ENCODE assay signal across 9 mouse cellular contexts in genomic region chr8:18388353-18388752, GRCm38 (mm10).
DNase-seq lines count a peak whose midpoint lies in the region; ATAC-seq and TF ChIP-seq lines count a peak whose summit lies in the region.
"Had no signal": no experiment of that assay in that cellular context is flagged by ENCODE, and none has a peak within 500 bp of the region (broad histone marks: within the 10 kb centered on the region; RNA-seq: fewer than 3 reads in every experiment).

No protein-coding gene starts in this region.

- peak; percentile 56 for TF ChIP-seq CTCF in cortical plate, adult 2 months (IDR thresholded peaks at IDR 0.05; ENCODE audit: extremely low read depth, insufficient read depth, low read length)
- peak; percentile 70; the same call in 1 of the 2 replicates for TF ChIP-seq CTCF in olfactory bulb, adult 2 months (IDR thresholded peaks at IDR 0.05; ENCODE audit: insufficient read depth, low read depth, low read length)

- H3K36me3 ChIP-seq in hindbrain, embryonic 12.5 days, result no peaks in the 10 kb centered on the region
- H3K36me3 ChIP-seq: embryonic facial prominence, embryonic 13.5 days had no signal

- H3K4me1 ChIP-seq in cortical plate, adult 2 months (ENCODE audit: control insufficient read depth, insufficient read depth, low read length), result no peaks in the 10 kb centered on the region
- H3K4me1 ChIP-seq in hindbrain, embryonic 12.5 days, result no peaks in the 10 kb centered on the region
- no peaks in the 10 kb centered on the region for H3K4me1 ChIP-seq in olfactory bulb, adult 2 months (ENCODE audit: control insufficient read depth, insufficient read depth, low read length)
- H3K4me1 ChIP-seq: embryonic facial prominence, embryonic 13.5 days had no signal

- no peak overlapping the region for H3K4me2 ChIP-seq in hindbrain, embryonic 12.5 days (replicated peaks)
- H3K4me2 ChIP-seq: embryonic facial prominence, embryonic 13.5 days had no signal

- H3K9me3 ChIP-seq in hindbrain, embryonic 12.5 days (replicated peaks), result no peaks in the 10 kb centered on the region
- H3K9me3 ChIP-seq: embryonic facial prominence, embryonic 13.5 days had no signal

- peak; percentile 23 for DNase-seq in kidney, adult 9 months
- no peak for DNase-seq in kidney, adult 11 months
- DNase-seq in WW6 (ENCODE audit: low read depth, low spot score), result peak; percentile 24
- peak; percentile 44 to 51 for DNase-seq in left cerebral cortex, postnatal 25 days (ENCODE audit: low spot score in 2 of 2)

- no peak overlapping the region for H3K27ac ChIP-seq in cortical plate, adult 2 months (ENCODE audit: insufficient read depth, low read length)
- no peak overlapping the region for H3K27ac ChIP-seq in hindbrain, embryonic 12.5 days
- no peak overlapping the region for H3K27ac ChIP-seq in olfactory bulb, adult 2 months (ENCODE audit: insufficient read depth, low read depth, low read length)
- H3K27ac ChIP-seq: embryonic facial prominence, embryonic 13.5 days had no signal

- H3K9ac ChIP-seq in hindbrain, embryonic 12.5 days, result no peak overlapping the region
- H3K9ac ChIP-seq: embryonic facial prominence, embryonic 13.5 days had no signal

- WGBS in hindbrain, embryonic 12.5 days, result 7% methylated on average over 5 of the region's 5 CpGs
- 5% methylated on average over 5 of the region's 5 CpGs for WGBS in olfactory bulb, adult 2 months

- no peaks in the 10 kb centered on the region for H3K27me3 ChIP-seq in hindbrain, embryonic 12.5 days
- H3K27me3 ChIP-seq: embryonic facial prominence, embryonic 13.5 days had no signal

- TF ChIP-seq POLR2A in cortical plate, adult 2 months (IDR thresholded peaks at IDR 0.05; ENCODE audit: extremely low read depth, insufficient read depth, low read length), result no peak
- TF ChIP-seq POLR2A in olfactory bulb, adult 2 months (IDR thresholded peaks at IDR 0.05; ENCODE audit: insufficient read depth, low read depth, low read length), result no peak

- no peak overlapping the region for H3K4me3 ChIP-seq in cortical plate, adult 2 months (ENCODE audit: insufficient read depth, low read length)
- no peak overlapping the region for H3K4me3 ChIP-seq in hindbrain, embryonic 12.5 days
- H3K4me3 ChIP-seq in olfactory bulb, adult 2 months (ENCODE audit: insufficient read depth, low read depth, low read length), result no peak overlapping the region
- H3K4me3 ChIP-seq: embryonic facial prominence, embryonic 13.5 days had no signal

- intact Hi-C loops in left cerebral cortex, postnatal 25 days (cut with DNase I), result loop anchor here (5.0 kb wide), 1 partner anchor 816 kb away; no protein-coding TSS in a partner anchor

- peak; percentile 72 for ATAC-seq in hindbrain, embryonic 12.5 days (ENCODE audit: low FRiP score)
- no peak for ATAC-seq in megakaryocyte, adult 5-6 weeks (ENCODE audit: poor library complexity, severe bottlenecking)
